Mouse (Mus musculus) lung, postnatal 0 days (tissue): ENCODE measurements at regions not wholly inside any gene's neighbourhood (a gene's known extent, or its start where the extent isn't known, plus 50 kb on each side); places are given as distances from the start of the nearest gene placed in this dataset.

ENCODE experiments used
- ATAC-seq: fragments of 200-750 bp; cut with Nextera tagmentation; 2 replicates; pipeline ENCODE4 v1.8.0; 2017; ENCODE audit warnings: moderate library complexity
- DNase-seq: peaks from one replicate; pipeline ENCODE4 v3.0.0-alpha.2; 2016; ENCODE audit warnings: low spot score
- H3K27ac ChIP-seq: fragments of 300-500 bp; sonication (generic); 2 replicates; pipeline ENCODE4 v1.5.1; 2014; ENCODE audit warnings: antibody characterized with exemption, mild to moderate bottlenecking, low read length, mixed read lengths
- H3K27me3 ChIP-seq: fragments of 300-500 bp; sonication (generic); replicated peaks from 2 replicates; pipeline ENCODE4 v1.6.1; 2014; ENCODE audit warnings: low read length, mixed read lengths; ENCODE audit not compliant: insufficient read depth
- H3K36me3 ChIP-seq: fragments of 300-500 bp; sonication (generic); 2 replicates; pipeline ENCODE4 v1.6.1; 2014; ENCODE audit warnings: low read length, mixed read lengths; ENCODE audit not compliant: insufficient read depth
- H3K4me1 ChIP-seq: fragments of 300-500 bp; sonication (generic); 2 replicates; pipeline ENCODE4 v1.6.1; 2014; ENCODE audit warnings: antibody characterized with exemption, low read depth, low read length, mixed read lengths; ENCODE audit not compliant: insufficient read depth
- H3K4me2 ChIP-seq: fragments of 300-500 bp; sonication (generic); replicated peaks from 2 replicates; pipeline ENCODE4 v1.6.1; 2014; ENCODE audit warnings: low read depth, mild to moderate bottlenecking, low read length, moderate library complexity, mixed read lengths
- H3K4me3 ChIP-seq: fragments of 300-500 bp; sonication (generic); 2 replicates; pipeline ENCODE4 v1.5.1; 2014; ENCODE audit warnings: low read depth, low read length
- H3K9ac ChIP-seq: fragments of 300-500 bp; sonication (generic); replicated peaks from 2 replicates; pipeline ENCODE4 v1.6.1; 2014; ENCODE audit warnings: low read depth, mild to moderate bottlenecking
- H3K9me3 ChIP-seq: fragments of 300-500 bp; sonication (generic); 2 replicates; pipeline ENCODE4 v1.6.1; 2016; ENCODE audit warnings: low read length, mixed read lengths
- CTCF ChIP-seq: IDR thresholded peaks from 2 replicates; pipeline ENCODE4 v1.5.1; 2016; ENCODE audit warnings: antibody characterized with exemption, mild to moderate bottlenecking
- EP300 ChIP-seq: IDR thresholded peaks from 2 replicates; pipeline ENCODE4 v1.6.1; 2016; ENCODE audit warnings: antibody characterized with exemption, mild to moderate bottlenecking, control low read depth
- WGBS: fragments of 180-500 bp; shearing (Covaris S2); extraction: QIAGEN DNeasy Blood & Tissue Kit; methylation state at CpG from one replicate; pipeline ENCODE4 v1.1.7; 2014; 5-methylcytosine and 5-hydroxymethylcytosine counted together

DNA sequence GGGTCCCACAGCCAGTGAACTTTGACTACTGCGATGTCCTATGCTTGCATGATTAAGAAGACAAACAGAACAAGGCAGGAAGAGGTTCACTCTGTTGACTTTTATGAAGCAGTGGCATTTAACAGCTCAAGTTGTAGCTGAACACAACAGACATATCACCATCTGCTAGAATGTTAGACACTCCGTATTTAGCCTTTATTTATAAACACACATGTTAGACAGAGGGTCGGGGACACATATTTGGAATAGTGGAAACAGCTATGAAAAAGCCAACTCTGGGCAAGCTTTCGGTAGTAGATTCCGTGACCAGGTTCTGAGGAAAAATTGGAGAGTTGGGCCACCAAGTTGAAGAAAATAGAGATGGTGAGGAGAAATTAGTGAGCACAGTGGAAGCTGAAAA is 775.6 kb upstream of the Fam98a start:
- 67% methylated on average over 5 of the region's 5 CpGs for WGBS
- Histone ChIP-seq H3K4me1 (no peaks in the 10 kb centered on the region), H3K36me3 (no peaks in the 10 kb centered on the region), H3K4me2 (no peak overlapping the region), H3K27ac (no peak overlapping the region), H3K9me3 (no peaks in the 10 kb centered on the region), H3K9ac (no peak overlapping the region), H3K4me3 (no peak overlapping the region), H3K27me3 (no peaks in the 10 kb centered on the region)
- ATAC-seq, result no peak
- no peak for TF ChIP-seq EP300
- no peak for TF ChIP-seq CTCF
- DNase-seq, result no peak

GRCm38 (mm10) chr17:76294630-76295029 is 742.9 kb upstream of the Fam98a start:
- no peaks in the 10 kb centered on the region for H3K36me3 ChIP-seq
- H3K4me2 ChIP-seq, result no peak overlapping the region
- no peaks in the 10 kb centered on the region for H3K4me1 ChIP-seq
- no peak for TF ChIP-seq EP300
- peak; percentile 36 for TF ChIP-seq CTCF
- no peaks in the 10 kb centered on the region for H3K9me3 ChIP-seq
- H3K9ac ChIP-seq, result no peak overlapping the region
- ATAC-seq (no peak), DNase-seq (no peak)
- no peaks in the 10 kb centered on the region for H3K27me3 ChIP-seq
- no peak overlapping the region for H3K4me3 ChIP-seq
- no peak overlapping the region for H3K27ac ChIP-seq
